Mouse (Mus musculus): Measurements from ENCODE around the gene Gas2l3.

The Gas2l3 gene

DNA sequence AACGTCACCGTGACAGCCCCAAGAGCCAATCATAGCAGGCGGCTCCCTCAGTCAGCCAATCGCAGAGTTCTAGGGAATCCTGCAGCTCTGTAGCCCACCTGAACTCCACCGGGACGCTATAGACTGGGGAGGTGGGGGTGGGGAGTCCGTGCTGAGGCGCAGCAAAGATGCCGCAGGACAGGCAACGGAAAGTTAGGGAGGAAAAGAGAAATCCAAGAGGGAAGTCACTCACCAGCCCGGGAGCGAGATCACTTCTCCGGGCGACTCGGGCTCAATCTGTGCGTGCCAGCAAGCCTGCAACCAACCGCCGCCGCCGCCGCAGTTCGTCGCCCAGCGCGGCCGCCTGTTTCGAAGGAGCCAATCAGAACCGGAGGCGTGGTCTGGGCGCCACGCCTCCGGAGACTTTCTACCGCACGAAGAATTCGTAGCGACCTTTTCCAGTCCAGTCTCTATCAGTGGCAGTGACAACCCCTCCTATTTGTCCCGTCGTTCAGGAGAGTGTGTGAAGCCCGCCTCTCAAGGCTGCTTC is at the start of gene Gas2l3:
Gene Gas2l3 (minus strand): TSS at position 345 of the 529 bp plus-strand sequence.
- DNase-seq (ENCODE audit: extremely low read depth, insufficient read length, low spot score) = peak; percentile 94

DNA sequence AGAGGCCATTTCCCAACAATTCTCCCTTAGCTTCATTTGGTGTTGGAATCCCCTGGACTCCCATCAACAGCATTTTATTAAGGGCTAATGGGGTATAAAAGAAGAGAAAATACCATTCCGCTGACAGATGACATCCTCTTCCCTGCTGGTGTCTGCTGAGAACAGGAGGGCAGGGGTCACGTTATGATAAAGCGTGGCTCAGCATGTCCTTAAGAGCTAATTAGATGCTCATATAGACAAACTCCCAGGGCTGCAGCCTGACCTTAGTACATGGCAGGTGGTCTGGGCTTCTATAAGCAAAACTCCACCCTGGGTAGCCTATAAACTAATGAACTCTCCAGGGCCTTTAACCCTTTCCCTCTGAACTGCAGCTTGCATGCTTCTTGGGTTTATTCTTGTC is 47.6 kb upstream of the Gas2l3 start:
- no peak for DNase-seq (ENCODE audit: extremely low read depth, insufficient read length, low spot score)

DNA sequence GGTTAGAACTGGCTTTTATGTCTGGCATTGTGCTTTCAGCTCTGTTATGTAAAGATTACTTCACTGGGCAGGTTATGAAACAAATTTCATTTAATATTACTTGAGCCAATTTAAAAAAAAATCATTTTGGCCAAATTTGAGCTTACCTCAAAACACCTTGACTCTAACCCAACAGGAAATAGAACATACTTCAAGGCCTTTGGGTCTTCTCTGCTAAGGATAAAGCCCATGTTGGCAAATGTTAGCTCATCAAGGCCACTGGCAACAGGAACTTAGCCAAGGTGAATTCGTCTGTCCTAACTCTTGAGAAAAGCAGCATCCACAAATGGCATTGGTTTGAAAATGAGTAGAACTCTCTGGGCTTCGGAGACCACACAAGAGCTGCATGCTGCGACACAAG is 46.5 kb upstream of the Gas2l3 start:
- DNase-seq (ENCODE audit: extremely low read depth, insufficient read length, low spot score) = no peak

- DNase-seq (ENCODE audit: extremely low read depth, insufficient read length, low spot score) = no peak
These were observed 45.7 kb upstream of the Gas2l3 start for GRCm38 (mm10) chr10:89489459-89489858.

GRCm38 (mm10) chr10:89486995-89487742 is 43.4 kb upstream of the Gas2l3 start:
- no peak for DNase-seq (ENCODE audit: extremely low read depth, insufficient read length, low spot score)

GRCm38 (mm10) chr10:89484907-89485306 is 41.1 kb upstream of the Gas2l3 start:
- no peak for DNase-seq (ENCODE audit: extremely low read depth, insufficient read length, low spot score)

GRCm38 (mm10) chr10:89483812-89484602 is 40.2 kb upstream of the Gas2l3 start:
- DNase-seq (ENCODE audit: extremely low read depth, insufficient read length, low spot score) = no peak

GRCm38 (mm10) chr10:89483113-89483512 is 39.3 kb upstream of the Gas2l3 start:
- no peak for DNase-seq (ENCODE audit: extremely low read depth, insufficient read length, low spot score)

- no peak for DNase-seq (ENCODE audit: extremely low read depth, insufficient read length, low spot score)
These were observed 38.4 kb upstream of the Gas2l3 start for GRCm38 (mm10) chr10:89482142-89482681.

GRCm38 (mm10) chr10:89481638-89482037 is 37.9 kb upstream of the Gas2l3 start:
- DNase-seq (ENCODE audit: extremely low read depth, insufficient read length, low spot score) = no peak

DNA sequence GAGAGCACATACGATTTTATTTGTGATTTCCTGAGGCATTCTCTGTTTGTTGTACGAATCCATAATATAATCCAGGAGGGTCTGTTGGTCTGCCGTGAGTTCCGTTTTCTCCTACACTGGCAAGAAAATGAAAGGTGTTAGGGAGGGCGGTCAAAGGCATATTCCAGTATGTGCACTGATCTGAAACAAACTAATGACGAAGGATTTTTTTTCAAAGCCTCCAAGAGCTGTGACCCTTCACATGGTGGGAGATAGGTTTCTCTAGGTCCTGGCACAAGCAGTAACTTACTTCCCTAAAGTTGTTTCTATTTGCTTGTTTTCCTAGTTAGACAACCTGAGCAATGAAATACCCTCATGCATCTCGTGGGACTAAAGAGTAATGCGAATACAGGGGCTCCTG is 35.0 kb upstream of the Gas2l3 start:
- DNase-seq (ENCODE audit: extremely low read depth, insufficient read length, low spot score) = no peak

DNA sequence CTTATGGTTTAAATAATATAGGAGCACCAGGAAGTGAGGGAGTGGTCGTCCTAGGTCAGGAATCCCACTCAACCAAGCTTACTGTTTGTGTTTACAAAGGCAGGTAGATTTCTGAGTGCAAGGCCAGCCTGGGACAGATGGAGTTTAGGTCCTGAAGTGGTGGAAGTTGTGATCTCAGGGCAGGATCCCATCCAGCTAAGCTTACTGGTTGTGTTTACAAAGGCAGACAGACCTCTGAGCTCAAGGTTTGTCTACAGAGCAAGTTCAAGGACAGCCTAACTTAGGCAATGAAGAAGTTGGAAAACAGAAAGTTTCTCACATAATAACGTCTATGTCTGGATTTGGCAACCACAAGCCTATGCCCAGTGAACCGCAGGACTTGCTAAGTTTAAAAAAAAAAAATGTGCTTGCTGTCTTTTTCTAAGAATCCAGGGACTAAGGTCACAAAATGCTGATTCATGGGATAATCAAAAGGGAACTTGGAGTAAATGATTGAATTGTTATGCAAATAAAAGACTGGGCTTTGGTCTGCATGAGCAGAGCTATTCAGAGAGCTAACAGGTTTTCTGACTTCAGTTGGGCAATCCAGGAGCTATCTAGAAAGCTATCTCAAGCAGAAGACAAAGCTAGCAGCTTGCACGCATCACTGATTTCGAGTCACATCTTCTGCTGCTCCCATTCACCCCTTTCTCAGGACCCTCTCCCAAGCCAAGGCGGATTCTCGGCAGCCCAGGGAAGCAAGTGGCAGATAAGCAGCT is 27.0 kb upstream of the Gas2l3 start:
- no peak for DNase-seq (ENCODE audit: extremely low read depth, insufficient read length, low spot score)

DNA sequence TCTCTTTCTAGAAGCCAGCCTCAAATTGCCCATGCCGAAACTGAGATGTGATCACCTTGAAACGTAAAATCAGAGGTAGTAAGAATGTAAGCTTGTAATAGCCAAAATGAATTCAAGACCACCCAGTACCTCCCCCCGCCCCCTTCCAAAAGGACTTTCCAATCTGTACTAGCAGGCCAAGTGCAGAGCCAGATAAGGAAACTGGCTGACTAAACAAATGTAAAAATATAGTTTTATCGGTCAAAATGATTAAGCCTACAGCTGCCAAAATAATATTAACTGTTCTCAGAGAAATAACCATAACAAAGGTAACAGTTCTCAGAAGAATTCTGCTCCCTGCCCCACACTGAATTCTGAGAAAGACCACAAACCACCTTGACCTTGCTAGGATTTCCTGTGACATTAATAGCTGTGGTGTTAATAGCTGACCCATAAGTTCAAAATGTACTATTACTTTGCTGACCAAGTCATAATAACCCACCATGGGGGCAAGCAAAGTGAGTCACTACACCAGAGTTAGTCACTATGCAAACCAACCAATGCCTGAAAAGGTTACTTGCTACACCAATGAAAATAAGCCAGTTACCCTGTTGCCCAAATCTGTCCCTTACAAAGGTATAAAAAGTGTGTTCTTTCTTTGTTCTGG is 21.1 kb upstream of the Gas2l3 start:
- DNase-seq (ENCODE audit: extremely low read depth, insufficient read length, low spot score) = no peak

DNA sequence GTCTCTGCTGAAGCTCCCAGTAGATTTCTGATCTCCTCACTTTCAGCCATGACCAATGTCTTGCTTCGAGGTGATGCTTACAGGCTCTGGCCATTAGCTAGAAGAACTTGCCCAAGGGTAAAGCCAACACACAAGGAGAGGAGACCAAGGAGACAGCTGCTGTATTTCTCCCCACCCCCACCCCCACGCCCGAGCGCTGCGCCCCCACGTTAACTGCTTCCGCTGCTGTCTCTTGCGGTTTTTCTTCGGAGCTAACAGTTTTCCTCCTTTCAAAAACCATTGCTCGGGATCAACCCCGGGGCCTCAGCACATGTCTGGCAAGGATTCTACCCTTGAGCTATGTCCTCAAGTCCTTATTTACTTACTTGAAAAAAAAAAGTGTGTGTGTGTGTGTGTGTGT is 19.1 kb upstream of the Gas2l3 start:
- DNase-seq (ENCODE audit: extremely low read depth, insufficient read length, low spot score) = no peak

GRCm38 (mm10) chr10:89461856-89462507 is 18.2 kb upstream of the Gas2l3 start:
- DNase-seq (ENCODE audit: extremely low read depth, insufficient read length, low spot score) = peak; percentile 60

GRCm38 (mm10) chr10:89460972-89461371 is 17.2 kb upstream of the Gas2l3 start:
- no peak for DNase-seq (ENCODE audit: extremely low read depth, insufficient read length, low spot score)

DNA sequence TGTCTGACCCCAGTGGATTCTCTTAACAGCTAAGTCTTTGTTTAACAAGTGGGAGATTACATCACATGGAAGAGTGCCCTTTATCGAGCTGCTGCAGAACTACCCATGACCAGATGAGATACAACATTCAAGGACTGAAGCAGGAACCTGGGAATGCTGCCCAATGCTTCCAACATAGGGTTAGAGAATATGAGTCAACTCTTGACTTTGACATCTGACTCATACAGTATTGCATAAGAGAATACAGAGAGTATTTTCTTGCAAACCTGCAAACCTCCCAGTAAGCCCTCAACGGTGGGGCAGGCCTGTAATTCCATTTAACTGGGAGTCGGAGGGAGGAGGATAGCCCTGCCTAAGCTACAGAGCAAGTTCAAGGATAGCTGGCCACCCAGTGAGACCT is 15.0 kb upstream of the Gas2l3 start:
- peak; percentile 60 for DNase-seq (ENCODE audit: extremely low read depth, insufficient read length, low spot score)

DNA sequence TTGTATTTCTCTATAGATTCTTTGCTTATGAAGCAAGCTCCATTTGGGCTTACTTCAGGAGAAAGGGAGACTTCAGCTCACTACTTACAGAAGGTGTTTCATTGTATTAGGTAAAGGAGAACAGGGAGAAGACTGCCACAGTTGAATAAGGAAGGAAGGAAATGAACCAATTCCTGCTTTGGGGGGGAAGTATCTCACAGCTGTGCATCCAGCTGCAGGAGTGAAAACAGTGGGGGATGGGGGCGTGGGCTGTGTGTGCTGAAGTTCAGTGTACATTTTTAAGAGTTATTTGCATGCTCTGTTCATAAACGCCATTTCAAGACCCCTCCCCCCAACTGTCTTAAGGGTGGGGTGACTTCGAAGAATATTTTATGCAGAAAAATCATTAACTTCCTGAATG is 10.0 kb upstream of the Gas2l3 start:
- no peak for DNase-seq (ENCODE audit: extremely low read depth, insufficient read length, low spot score)

DNA sequence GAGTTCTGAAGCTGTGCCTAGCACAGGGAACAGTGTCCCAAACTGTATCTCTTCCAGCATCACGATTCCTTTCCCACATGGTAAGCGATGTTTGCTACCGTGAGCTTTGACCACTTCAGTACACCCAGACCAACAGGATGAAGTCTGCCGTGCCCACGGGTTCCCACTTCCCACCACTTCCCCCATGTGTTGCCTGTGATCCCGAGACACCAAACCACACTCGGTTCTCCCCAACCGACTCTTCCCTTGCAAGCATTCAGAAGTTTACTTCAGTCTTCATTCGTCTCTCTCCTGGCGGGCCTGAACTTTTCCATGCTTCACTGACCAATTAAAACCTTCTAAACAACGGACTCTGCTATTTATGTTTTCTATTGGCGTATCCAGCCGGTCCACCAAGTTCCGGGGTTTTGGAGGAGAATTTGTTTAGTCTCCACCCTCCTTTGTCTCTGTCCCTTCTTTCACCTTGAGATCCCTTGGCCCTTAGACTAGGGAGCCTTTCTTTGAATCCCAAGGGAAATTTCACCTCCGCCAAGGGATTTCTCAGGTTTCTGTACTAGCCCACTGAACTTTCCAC is 9.4 kb upstream of the Gas2l3 start:
- DNase-seq (ENCODE audit: extremely low read depth, insufficient read length, low spot score) = no peak

Data from 3134 (cell line).